Mouse (Mus musculus) erythroid progenitor cell, adult 5-6 weeks (primary cell): ENCODE data around the gene Eps8l2. TPM values are rescaled to one million over a fixed set of nuclear protein-coding genes. Genes with fewer than 3 reads are reported as not detected.

Source experiments
- ATAC-seq: replicated peaks from 2 replicates; pipeline ENCODE4 v1.8.0; 2016; ENCODE audit warnings: moderate number of reproducible peaks, mild to moderate bottlenecking, moderate TSS enrichment, inconsistent platforms; ENCODE audit not compliant: poor library complexity, low FRiP score, severe bottlenecking
- total RNA-seq, 2 experiments: library from RNA; stranded (forward) in 1 of 2; stranded (reverse) in 1 of 2; fragments of 150-400 nt in 1 of 2; fragments of 186-747, 209-891 nt in 1 of 2; gene quantifications; 2 replicates each; pipeline versions ENCODE4 v1.2.3 to v1.2.4; 2015 to 2017; ENCODE audit warnings: low replicate concordance in 2 of 2

Eps8l2 gene
- total RNA-seq, 2 experiments from 2014 or later, result 1.4 TPM; not detected in 1

GRCm38 (mm10) chr7:141327469-141328372 lies 11.0 kb upstream of the Eps8l2 start, which contains the start of the genes Deaf1 and Tmem80:
TSS of gene Deaf1 (minus strand) at chr7:141327690.
TSS of gene Tmem80 (plus strand) at chr7:141327739.
- ATAC-seq, result peak; percentile 89

GRCm38 (mm10) chr7:141328373-141328990 lies 10.2 kb upstream of the Eps8l2 start:
- ATAC-seq, result no peak; the same call in 1 of the 2 replicates

- ATAC-seq, result no peak
Observed at GRCm38 (mm10) chr7:141330706-141331105, 8.0 kb upstream of the Eps8l2 start.

GRCm38 (mm10) chr7:141331990-141332389 lies 6.7 kb upstream of the Eps8l2 start:
- ATAC-seq, result no peak

- ATAC-seq, result no peak
Observed at GRCm38 (mm10) chr7:141335044-141335579, 3.6 kb upstream of the Eps8l2 start.

- no peak for ATAC-seq
Observed at GRCm38 (mm10) chr7:141335682-141336081, 3.0 kb upstream of the Eps8l2 start.

GRCm38 (mm10) chr7:141336296-141336695 lies 2.4 kb upstream of the Eps8l2 start:
- no peak for ATAC-seq

- ATAC-seq, result no peak
Observed at GRCm38 (mm10) chr7:141337716-141338416, 814 bp upstream of the Eps8l2 start.

GRCm38 (mm10) chr7:141339215-141339920 lies 688 bp downstream of the Eps8l2 start:
- ATAC-seq, result 0 out of 2 replicates have a peak, but pooled peaks have one; percentile 2

- ATAC-seq, result no peak
Observed at GRCm38 (mm10) chr7:141340023-141340422, 1.3 kb downstream of the Eps8l2 start.

- ATAC-seq, result no peak
Observed at GRCm38 (mm10) chr7:141340476-141340875, 1.8 kb downstream of the Eps8l2 start.

- ATAC-seq, result no peak
Observed at GRCm38 (mm10) chr7:141341689-141342226, 3.1 kb downstream of the Eps8l2 start.

- no peak for ATAC-seq
Observed at GRCm38 (mm10) chr7:141343230-141343629, 4.5 kb downstream of the Eps8l2 start.

GRCm38 (mm10) chr7:141343696-141344095 lies 5.0 kb downstream of the Eps8l2 start:
- ATAC-seq, result no peak

- ATAC-seq, result no peak
Observed at GRCm38 (mm10) chr7:141344787-141345186, 6.1 kb downstream of the Eps8l2 start.

GRCm38 (mm10) chr7:141351061-141351460 lies 12.4 kb downstream of the Eps8l2 start:
- no peak for ATAC-seq

- ATAC-seq, result no peak
Observed at GRCm38 (mm10) chr7:141355051-141355450, 16.4 kb downstream of the Eps8l2 start.

GRCm38 (mm10) chr7:141355626-141356326 lies 17.1 kb downstream of the Eps8l2 start:
- ATAC-seq, result no peak

- ATAC-seq, result no peak
Observed at GRCm38 (mm10) chr7:141356971-141357370, 18.3 kb downstream of the Eps8l2 start.
